Mouse (Mus musculus): Measurements from ENCODE around the gene Bcl2.

DNA sequence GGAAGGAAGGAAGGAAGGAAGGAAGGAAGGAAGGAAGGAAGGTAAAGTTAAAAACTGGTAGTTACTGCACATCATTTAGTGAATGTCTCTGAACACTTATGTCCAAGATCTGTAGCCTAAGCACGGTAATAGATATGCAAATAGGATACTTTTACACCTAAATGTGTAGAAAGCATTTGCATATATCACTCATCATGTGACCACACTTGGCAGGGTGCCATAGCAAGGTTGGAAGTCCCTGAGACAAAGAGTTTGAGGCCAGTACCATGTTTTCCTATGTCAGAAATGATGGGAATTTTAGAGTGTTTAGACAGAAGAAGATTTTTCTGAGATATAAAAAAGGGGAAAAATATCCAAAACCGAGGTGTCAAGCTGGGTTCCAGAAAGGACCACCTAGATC is 28.4 kb downstream of the Bcl2 start:
- no peak for TF ChIP-seq EP300 (IDR thresholded peaks at IDR 0.05; ENCODE audit: low read depth)
- TF ChIP-seq CTCF (IDR thresholded peaks at IDR 0.05; ENCODE audit: low read depth), result no peak

All from heart, postnatal 0 days (tissue).